Mouse (Mus musculus) frontal cortex, postnatal 14 days (tissue): ENCODE data around the gene Tubg2.

Experiments used
- DNase-seq, 2 experiments: peaks; one replicate each; pipeline ENCODE4 v3.0.0; 2022; ENCODE audit warnings: low spot score in 2 of 2

The Tubg2 gene

GRCm38 (mm10) chr11:101178061-101179058, 22.7 kb downstream of the Tubg2 start:
- no peak for DNase-seq

- no peak for DNase-seq
Observed at GRCm38 (mm10) chr11:101179306-101179705, 23.6 kb downstream of the Tubg2 start.

GRCm38 (mm10) chr11:101180261-101180660, 24.6 kb downstream of the Tubg2 start:
- DNase-seq: no peak

- DNase-seq: no peak
Observed at GRCm38 (mm10) chr11:101180846-101181740, 25.4 kb downstream of the Tubg2 start.

- DNase-seq: no peak
Observed at GRCm38 (mm10) chr11:101181961-101182360, 26.3 kb downstream of the Tubg2 start.

GRCm38 (mm10) chr11:101182771-101183517, 27.2 kb downstream of the Tubg2 start:
- no peak for DNase-seq

GRCm38 (mm10) chr11:101184984-101185383, 29.3 kb downstream of the Tubg2 start:
- no peak for DNase-seq

GRCm38 (mm10) chr11:101185441-101185840, 29.7 kb downstream of the Tubg2 start:
- no peak for DNase-seq

- DNase-seq: no peak
Observed at GRCm38 (mm10) chr11:101186526-101187247, 31.0 kb downstream of the Tubg2 start.

GRCm38 (mm10) chr11:101187541-101187940, 31.8 kb downstream of the Tubg2 start:
- no peak for DNase-seq

GRCm38 (mm10) chr11:101188166-101188805, 32.6 kb downstream of the Tubg2 start:
- no peak for DNase-seq

GRCm38 (mm10) chr11:101189495-101190180, 33.9 kb downstream of the Tubg2 start:
- DNase-seq: peak in 1 of 2 experiments; percentile 53

- no peak for DNase-seq
Observed at GRCm38 (mm10) chr11:101190181-101190912, 34.6 kb downstream of the Tubg2 start.

- DNase-seq: peak in 1 of 2 experiments; percentile 17
Observed at GRCm38 (mm10) chr11:101190913-101191907, 35.5 kb downstream of the Tubg2 start.

- DNase-seq: no peak
Observed at GRCm38 (mm10) chr11:101191919-101192470, 36.3 kb downstream of the Tubg2 start.

GRCm38 (mm10) chr11:101192646-101193045, 36.9 kb downstream of the Tubg2 start:
- no peak for DNase-seq

- no peak for DNase-seq
Observed at GRCm38 (mm10) chr11:101193076-101193475, 37.4 kb downstream of the Tubg2 start.
